Mouse (Mus musculus) embryonic facial prominence, embryonic 15.5 days (tissue): ENCODE data around the gene Diaph3. TPM values are rescaled to one million over a fixed set of nuclear protein-coding genes. Genes with fewer than 3 reads are reported as not detected.
"Not testable (repeated sequence)": the region's sequence is repeated elsewhere in the genome, so short reads cannot be mapped to it uniquely, and the experiment has no call there.

Experiments
- ATAC-seq: fragments of 200-750 bp; cut with Nextera tagmentation; 2 replicates; pipeline ENCODE4 v1.8.0; 2017; ENCODE audit warnings: low read depth, moderate TSS enrichment; ENCODE audit not compliant: insufficient number of reproducible peaks, low FRiP score, low TSS enrichment
- H3K27ac ChIP-seq: fragments of 300-500 bp; sonication (generic); replicated peaks from 2 replicates; pipeline ENCODE4 v1.5.1; 2015; ENCODE audit warnings: mild to moderate bottlenecking, inconsistent platforms
- H3K27me3 ChIP-seq: fragments of 300-500 bp; sonication (generic); 2 replicates; pipeline ENCODE4 v1.6.1; 2015; ENCODE audit warnings: inconsistent platforms
- H3K36me3 ChIP-seq: fragments of 300-500 bp; sonication (generic); 2 replicates; pipeline ENCODE4 v1.6.1; 2015; ENCODE audit warnings: mild to moderate bottlenecking, inconsistent platforms
- H3K4me1 ChIP-seq: fragments of 300-500 bp; sonication (generic); 2 replicates; pipeline ENCODE4 v1.6.1; 2015; ENCODE audit warnings: inconsistent platforms
- H3K4me2 ChIP-seq: fragments of 300-500 bp; sonication (generic); replicated peaks from 2 replicates; pipeline ENCODE4 v1.6.1; 2015; ENCODE audit warnings: mild to moderate bottlenecking, inconsistent platforms
- H3K4me3 ChIP-seq: fragments of 300-500 bp; sonication (generic); replicated peaks from 2 replicates; pipeline ENCODE4 v1.5.1; 2015; ENCODE audit warnings: mild to moderate bottlenecking, inconsistent platforms
- H3K9ac ChIP-seq: fragments of 300-500 bp; sonication (generic); 2 replicates; pipeline ENCODE4 v1.6.1; 2015; ENCODE audit warnings: inconsistent platforms
- H3K9me3 ChIP-seq: fragments of 300-500 bp; sonication (generic); replicated peaks from 2 replicates; pipeline ENCODE4 v1.6.1; 2016; ENCODE audit warnings: inconsistent platforms
- whole genome bisulfite sequencing: fragments of 180-500 bp; shearing (Covaris S2); methylation state at CpG from one replicate; pipeline ENCODE4 v1.1.7; 2015; 5-methylcytosine and 5-hydroxymethylcytosine counted together
- polyA plus RNA-seq: library from polyadenylated mRNA; unstranded; fragments of >200 nt; fragmentation: Nextera tagmentation; extraction: Ambion mirVana; gene quantifications from 2 replicates; pipeline ENCODE4 v1.2.1, GENCODE M21; 2015

Gene Diaph3
- polyA plus RNA-seq, 1 experiment from 2014 or later = 10.0 TPM

DNA sequence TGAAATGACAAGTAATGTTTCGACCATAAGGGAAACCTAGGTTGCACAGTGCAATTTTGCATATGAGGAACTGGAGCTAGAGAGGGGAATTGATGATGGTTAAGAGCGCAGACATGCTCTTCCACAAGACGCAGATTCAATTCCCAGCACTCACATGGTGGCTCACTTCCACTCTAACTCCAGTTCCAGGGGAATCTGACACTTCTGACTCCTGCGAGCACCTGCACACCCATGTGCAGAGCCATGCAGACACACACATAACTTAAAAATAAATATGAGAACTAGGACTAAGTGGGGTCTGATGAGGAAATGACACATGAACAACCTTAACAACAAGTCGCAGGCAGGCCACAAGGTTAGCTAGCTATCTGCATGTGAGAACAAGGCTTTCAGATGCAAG lies 15.5 kb downstream of the Diaph3 start:
- 78% methylated on average over 5 of the region's 5 CpGs for WGBS
- no peak for ATAC-seq
- Histone ChIP-seq H3K9me3 (no peaks in the 10 kb centered on the region), H3K36me3 (no peaks in the 10 kb centered on the region), H3K27me3 (no peaks in the 10 kb centered on the region), H3K27ac (no peak overlapping the region), H3K4me1 (no peaks in the 10 kb centered on the region), H3K9ac (no peak overlapping the region), H3K4me3 (no peak overlapping the region), H3K4me2 (no peak overlapping the region)

DNA sequence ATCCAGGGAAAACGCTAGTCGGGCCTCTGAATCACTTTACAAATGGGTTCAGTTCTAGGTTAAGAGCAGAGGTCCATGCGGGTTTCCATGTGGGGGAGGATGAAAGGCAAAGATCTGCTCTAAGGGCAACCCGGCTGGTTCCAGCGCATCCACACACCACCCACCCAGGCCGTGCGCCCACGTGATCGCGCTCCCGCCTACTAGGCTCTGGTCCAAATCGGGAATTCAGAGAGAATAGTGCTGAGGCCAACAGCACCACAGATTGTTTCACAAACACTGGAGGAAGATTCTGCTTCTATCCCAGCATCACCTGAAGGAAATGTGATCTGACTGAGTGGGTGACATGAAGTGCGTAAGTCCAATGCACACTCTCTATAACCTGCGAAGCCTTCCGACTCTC lies 17.9 kb downstream of the Diaph3 start:
- no peak for ATAC-seq
- Histone ChIP-seq H3K4me2 (no peak overlapping the region), H3K4me1 (no peaks in the 10 kb centered on the region), H3K4me3 (no peak overlapping the region), H3K9me3 (no peaks in the 10 kb centered on the region), H3K27ac (no peak overlapping the region), H3K27me3 (no peaks in the 10 kb centered on the region), H3K36me3 (no peaks in the 10 kb centered on the region), H3K9ac (no peak overlapping the region)
- 87% methylated on average over 15 of the region's 15 CpGs for WGBS

DNA sequence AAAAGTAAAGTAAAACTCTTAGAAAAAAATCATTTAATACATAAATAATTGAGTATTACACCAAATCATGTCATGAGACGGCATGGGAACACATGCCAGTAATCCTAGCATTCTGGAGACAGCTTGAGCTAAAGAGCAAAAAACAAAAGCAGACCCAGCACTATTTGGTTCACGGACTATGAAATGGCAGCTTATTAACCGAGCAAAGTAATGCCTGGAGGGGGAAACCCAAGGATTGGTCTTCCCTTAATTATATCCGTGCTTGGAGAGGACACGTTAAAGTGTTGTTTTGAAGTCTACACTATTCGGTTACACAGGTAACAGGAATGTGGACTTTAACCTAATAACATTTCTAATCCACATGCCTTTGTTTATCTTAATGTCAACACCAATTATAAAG lies 19.2 kb downstream of the Diaph3 start:
- 26% methylated on average over 6 of the region's 6 CpGs for WGBS
- Histone ChIP-seq H3K4me1 (no peaks in the 10 kb centered on the region), H3K9me3 (no peaks in the 10 kb centered on the region), H3K9ac (no peak overlapping the region), H3K36me3 (no peaks in the 10 kb centered on the region), H3K4me2 (no peak overlapping the region), H3K27ac (no peak overlapping the region), H3K4me3 (no peak overlapping the region), H3K27me3 (no peaks in the 10 kb centered on the region)
- ATAC-seq = no peak

DNA sequence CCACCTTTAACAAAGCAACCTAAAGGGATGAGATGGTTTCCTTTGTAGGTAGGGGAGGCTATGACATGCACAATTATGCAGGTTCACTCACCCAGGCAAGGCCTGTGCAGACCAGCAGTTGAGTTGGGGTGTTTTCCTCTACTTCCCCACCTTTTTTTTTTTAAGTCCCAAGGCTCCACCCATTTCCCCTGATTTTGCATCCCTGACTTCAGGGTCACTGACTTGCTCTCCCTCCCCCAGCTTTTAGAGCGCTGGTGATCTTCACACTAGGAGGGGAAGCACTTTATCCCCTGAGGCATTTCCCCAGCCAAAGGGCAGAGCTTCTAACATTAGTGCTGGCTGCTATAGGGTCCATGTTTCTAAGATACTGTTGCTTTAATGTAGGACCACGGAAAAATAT lies 30.4 kb downstream of the Diaph3 start:
- no peak overlapping the region for H3K4me3 ChIP-seq
- no peak for ATAC-seq
- no peak overlapping the region for H3K9ac ChIP-seq
- H3K36me3 ChIP-seq = no peaks in the 10 kb centered on the region
- H3K27ac ChIP-seq = no peak overlapping the region
- no peaks in the 10 kb centered on the region for H3K27me3 ChIP-seq
- 25% methylated on average over 2 of the region's 2 CpGs for WGBS
- H3K9me3 ChIP-seq = no peaks in the 10 kb centered on the region
- no peaks in the 10 kb centered on the region for H3K4me1 ChIP-seq
- no peak overlapping the region for H3K4me2 ChIP-seq

DNA sequence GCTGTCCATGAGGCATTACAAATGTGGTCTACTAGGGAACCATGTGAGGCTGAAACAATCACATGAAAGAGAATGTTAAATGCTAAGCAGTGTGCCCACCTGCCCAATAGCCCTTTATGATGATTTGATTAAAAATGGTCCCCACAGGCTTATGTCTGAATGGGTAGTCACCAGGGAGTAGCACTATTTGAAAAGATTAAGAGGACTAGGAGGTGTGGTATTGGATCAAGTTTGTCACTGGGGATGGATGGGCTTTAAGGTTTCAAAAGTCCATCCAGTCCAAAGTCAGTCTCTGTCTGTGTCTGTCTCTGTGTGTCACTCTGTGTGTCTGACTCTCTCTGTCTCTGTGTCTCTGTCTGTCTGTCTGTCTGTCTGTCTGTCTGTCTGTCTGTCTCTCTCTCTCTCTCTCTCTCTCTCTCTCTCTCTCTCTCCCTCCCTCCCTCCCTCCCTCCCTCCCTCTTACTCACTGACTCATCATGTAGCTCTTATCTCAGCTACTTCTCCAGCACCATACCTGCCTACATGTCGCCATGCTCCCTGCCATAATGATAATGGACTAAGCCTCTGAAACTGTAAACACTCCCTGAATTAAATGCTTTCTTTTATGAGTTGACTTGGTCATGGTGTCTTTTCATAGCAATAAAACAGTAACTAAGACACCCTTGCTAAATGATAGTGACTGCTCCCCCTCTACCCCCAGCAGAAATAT lies 41.5 kb downstream of the Diaph3 start:
- no peaks in the 10 kb centered on the region for H3K9me3 ChIP-seq
- H3K27me3 ChIP-seq = no peaks in the 10 kb centered on the region
- no peak for ATAC-seq
- no peak overlapping the region for H3K9ac ChIP-seq
- no peak overlapping the region for H3K4me3 ChIP-seq
- WGBS = 94% methylated on average over 1 of the region's 1 CpGs
- no peaks in the 10 kb centered on the region for H3K36me3 ChIP-seq
- H3K4me2 ChIP-seq = no peak overlapping the region
- H3K27ac ChIP-seq = no peak overlapping the region
- H3K4me1 ChIP-seq = no peaks in the 10 kb centered on the region

DNA sequence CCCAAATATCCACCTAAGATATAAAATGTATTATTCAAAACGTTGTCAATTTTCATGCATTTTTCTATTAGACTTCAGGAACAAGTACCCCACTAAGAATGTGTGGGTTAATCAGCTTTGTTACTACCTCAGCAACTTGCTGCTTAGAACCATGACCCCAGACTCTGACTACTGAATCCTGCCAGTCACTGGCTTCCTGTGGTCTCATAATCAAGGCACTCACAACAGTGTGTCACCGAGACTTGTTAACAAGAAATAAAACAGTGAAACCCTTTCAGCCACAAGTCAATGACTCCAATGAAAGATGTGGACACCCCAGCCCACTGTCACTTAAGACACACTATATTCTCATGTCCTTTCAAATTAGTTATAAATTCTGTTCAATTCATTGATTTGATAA lies 42.9 kb downstream of the Diaph3 start:
- Histone ChIP-seq H3K36me3 (no peaks in the 10 kb centered on the region), H3K27me3 (no peaks in the 10 kb centered on the region), H3K27ac (no peak overlapping the region), H3K4me2 (no peak overlapping the region), H3K9me3 (no peaks in the 10 kb centered on the region), H3K4me3 (no peak overlapping the region), H3K9ac (no peak overlapping the region), H3K4me1 (no peaks in the 10 kb centered on the region)
- no peak for ATAC-seq
- WGBS = 81% methylated on average over 2 of the region's 2 CpGs

DNA sequence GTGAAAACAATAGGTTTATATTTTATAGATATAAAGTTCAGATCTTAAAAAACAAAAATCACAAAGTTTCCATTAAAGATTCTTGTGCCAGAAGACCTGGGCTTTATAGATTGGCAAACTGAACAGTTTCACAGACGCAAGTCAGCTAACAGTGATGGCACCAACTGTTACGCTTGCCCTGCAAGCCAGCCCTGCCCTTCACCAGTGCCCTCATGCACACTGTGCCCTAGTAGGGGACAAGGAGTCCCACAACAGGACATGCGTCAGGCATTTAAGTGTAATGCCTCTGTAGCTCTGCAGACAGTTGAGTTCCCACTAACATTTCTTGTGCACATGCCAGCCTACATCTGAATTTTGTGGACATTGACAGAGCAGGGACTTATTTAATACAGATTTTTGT lies 49.5 kb downstream of the Diaph3 start:
- Histone ChIP-seq H3K4me3 (no peak overlapping the region), H3K9ac (no peak overlapping the region), H3K4me1 (no peaks in the 10 kb centered on the region), H3K27me3 (no peaks in the 10 kb centered on the region), H3K27ac (no peak overlapping the region), H3K9me3 (no peaks in the 10 kb centered on the region), H3K4me2 (no peak overlapping the region), H3K36me3 (no peaks in the 10 kb centered on the region)
- ATAC-seq = no peak
- WGBS = 84% methylated on average over 3 of the region's 3 CpGs

DNA sequence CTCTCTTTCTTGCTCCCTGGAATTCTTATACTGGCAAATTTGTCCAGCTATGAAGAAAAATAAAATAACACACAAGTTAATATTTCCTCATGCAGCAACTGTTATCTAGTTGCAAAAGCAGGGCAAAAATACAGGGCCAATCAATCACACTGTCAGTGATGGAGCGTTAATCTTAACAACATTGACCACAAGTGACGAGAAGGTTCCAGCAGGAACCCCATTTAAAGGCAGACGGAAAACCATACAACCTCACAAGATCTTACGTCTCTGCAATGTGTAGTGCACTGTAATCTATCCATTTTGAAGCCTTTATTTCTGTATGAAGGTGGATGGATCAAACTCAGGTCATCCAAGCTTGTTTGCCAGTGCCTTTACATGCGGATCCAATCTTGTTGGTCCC lies 49.9 kb downstream of the Diaph3 start:
- 86% methylated on average over 5 of the region's 5 CpGs for WGBS
- Histone ChIP-seq H3K27me3 (no peaks in the 10 kb centered on the region), H3K4me2 (no peak overlapping the region), H3K9ac (no peak overlapping the region), H3K9me3 (no peaks in the 10 kb centered on the region), H3K4me1 (no peaks in the 10 kb centered on the region), H3K27ac (no peak overlapping the region), H3K4me3 (no peak overlapping the region), H3K36me3 (no peaks in the 10 kb centered on the region)
- ATAC-seq = no peak

DNA sequence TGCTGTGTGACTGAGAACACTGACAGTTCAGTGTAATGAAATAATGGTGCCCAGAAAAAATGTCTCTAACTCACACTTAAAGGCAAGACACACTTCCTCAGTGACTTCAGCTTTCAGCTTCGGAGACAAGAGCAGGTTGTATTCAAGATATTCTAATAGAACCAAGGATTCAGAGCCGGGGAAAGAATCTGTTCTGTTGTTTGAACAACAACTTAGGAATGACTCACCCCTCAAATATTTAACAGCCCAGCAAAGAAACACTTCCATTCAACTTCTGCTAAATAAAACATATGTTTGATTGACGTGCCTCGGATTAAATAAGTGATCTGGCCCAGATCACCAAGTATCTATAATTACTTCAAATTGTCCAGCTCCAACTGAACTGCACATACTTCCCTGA lies 52.1 kb downstream of the Diaph3 start:
- no peak overlapping the region for H3K9ac ChIP-seq
- 59% methylated on average over 4 of the region's 4 CpGs for WGBS
- no peak for ATAC-seq

DNA sequence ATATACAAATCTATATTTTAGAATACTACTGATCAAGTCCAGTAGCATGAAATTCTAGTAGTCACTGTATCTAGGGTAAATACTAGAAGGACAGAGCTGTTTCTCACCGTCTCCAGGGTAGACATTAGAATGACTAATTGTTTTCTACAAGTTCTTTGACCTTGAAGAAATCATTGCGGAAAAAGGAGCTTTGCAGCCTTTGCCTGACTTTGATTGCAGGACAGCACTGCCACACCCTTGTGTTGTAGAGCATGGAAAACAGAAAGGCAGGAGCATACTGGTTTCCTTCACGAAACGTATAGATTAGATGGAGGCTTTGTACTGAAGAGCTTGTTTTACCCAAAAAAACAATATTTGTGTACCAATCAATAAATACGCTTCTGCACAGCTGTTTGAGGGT lies 52.6 kb downstream of the Diaph3 start:
- 78% methylated on average over 5 of the region's 5 CpGs for WGBS
- no peaks in the 10 kb centered on the region for H3K9me3 ChIP-seq
- ATAC-seq = no peak

More for the DNA sequence above, 52.1 kb downstream of the Diaph3 start:
- Histone ChIP-seq H3K36me3 (no peaks in the 10 kb centered on the region), H3K4me2 (no peak overlapping the region), H3K9me3 (no peaks in the 10 kb centered on the region), H3K27me3 (no peaks in the 10 kb centered on the region), H3K4me1 (no peaks in the 10 kb centered on the region), H3K27ac (no peak overlapping the region), H3K4me3 (no peak overlapping the region)

DNA sequence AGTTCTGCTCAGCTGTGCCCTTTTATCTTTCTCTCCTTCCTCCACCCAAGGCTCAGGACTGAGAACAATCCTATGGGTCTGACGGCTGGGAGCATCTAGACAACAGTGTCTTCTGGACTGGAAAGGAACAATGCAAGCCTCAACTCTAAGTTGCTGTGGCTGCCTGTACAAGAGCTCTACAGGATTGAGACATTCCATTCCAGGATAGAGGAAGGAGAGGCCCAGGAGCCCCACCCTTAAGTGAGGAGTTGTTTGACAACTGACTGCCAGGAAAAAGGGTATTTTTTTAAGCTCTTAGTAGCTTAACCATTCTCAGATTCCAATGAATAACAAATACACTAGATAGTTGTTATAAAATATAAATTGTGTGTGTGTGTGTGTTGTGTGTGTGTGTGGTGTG lies 53.0 kb downstream of the Diaph3 start:
- Histone ChIP-seq H3K27me3 (no peaks in the 10 kb centered on the region), H3K36me3 (no peaks in the 10 kb centered on the region), H3K27ac (no peak overlapping the region), H3K4me2 (no peak overlapping the region), H3K4me3 (no peak overlapping the region), H3K9me3 (no peaks in the 10 kb centered on the region), H3K9ac (no peak overlapping the region), H3K4me1 (no peaks in the 10 kb centered on the region)
- WGBS = 58% methylated on average over 1 of the region's 1 CpGs
- ATAC-seq = no peak

More for the DNA sequence above, 52.6 kb downstream of the Diaph3 start:
- H3K36me3 ChIP-seq = no peaks in the 10 kb centered on the region
- no peaks in the 10 kb centered on the region for H3K4me1 ChIP-seq
- H3K27ac ChIP-seq = no peak overlapping the region
- H3K4me3 ChIP-seq = no peak overlapping the region
- H3K4me2 ChIP-seq = no peak overlapping the region
- H3K9ac ChIP-seq = no peak overlapping the region
- no peaks in the 10 kb centered on the region for H3K27me3 ChIP-seq

DNA sequence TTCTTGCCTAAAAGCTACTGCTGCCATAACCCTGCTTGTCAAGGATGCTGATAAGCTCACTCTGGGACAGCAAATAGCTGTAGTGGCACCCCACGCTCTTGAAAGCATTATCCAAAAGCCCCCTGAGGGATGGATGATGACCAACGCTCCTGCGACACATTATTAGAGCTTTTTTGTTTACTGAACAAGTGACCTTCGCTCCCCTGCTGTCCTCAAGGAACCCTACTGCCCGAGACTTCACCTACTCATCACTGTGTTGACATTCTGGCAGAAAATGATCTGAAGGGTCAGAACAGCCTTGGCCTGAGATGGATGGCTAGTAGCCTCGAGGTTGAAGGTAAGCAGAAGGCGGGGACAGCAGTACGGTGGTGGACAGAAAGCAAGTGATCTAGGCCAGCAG lies 56.1 kb downstream of the Diaph3 start:
- H3K27ac ChIP-seq, H3K36me3 ChIP-seq, H3K9ac ChIP-seq, H3K4me2 ChIP-seq, ATAC-seq, H3K27me3 ChIP-seq, H3K9me3 ChIP-seq, H3K4me3 ChIP-seq, H3K4me1 ChIP-seq: not testable (repeated sequence)
- WGBS = 75% methylated on average over 8 of the region's 8 CpGs
